Mouse (Mus musculus): ENCODE results near the gene Cfap206. TPM values are rescaled to one million over a fixed set of nuclear protein-coding genes. Genes with fewer than 3 reads are reported as not detected.

Cfap206 gene
- 2.7 and 4.0 TPM in 2 replicates for polyA plus RNA-seq (2012; rRNA removed)

DNA sequence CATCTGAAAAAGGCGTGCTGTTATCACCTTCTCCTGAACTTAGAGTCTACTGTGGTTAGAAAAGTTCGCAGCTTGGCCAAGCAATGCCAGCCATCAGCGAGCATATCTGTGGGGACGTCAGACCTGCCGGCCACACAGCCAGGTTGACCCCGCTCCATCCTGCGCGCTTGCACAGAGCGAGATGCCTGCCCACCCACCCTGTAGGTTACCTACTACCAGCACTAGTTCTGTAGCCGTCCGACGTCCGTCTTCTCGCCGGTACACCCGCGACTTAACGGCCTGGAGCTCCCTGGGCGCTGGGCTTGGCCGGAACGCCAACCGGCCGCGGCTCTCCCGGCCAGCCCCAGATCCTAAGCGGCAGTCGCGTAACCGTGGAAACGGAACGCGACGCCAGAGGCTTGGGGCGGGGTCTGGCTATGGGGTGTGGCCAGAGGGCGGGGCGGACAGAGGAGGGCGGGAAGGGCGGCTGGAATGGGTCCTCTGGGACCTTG is at the start of gene Cfap206:
Cfap206 (minus strand) TSS at position 356 of the 491 bp plus-strand sequence.

DNA sequence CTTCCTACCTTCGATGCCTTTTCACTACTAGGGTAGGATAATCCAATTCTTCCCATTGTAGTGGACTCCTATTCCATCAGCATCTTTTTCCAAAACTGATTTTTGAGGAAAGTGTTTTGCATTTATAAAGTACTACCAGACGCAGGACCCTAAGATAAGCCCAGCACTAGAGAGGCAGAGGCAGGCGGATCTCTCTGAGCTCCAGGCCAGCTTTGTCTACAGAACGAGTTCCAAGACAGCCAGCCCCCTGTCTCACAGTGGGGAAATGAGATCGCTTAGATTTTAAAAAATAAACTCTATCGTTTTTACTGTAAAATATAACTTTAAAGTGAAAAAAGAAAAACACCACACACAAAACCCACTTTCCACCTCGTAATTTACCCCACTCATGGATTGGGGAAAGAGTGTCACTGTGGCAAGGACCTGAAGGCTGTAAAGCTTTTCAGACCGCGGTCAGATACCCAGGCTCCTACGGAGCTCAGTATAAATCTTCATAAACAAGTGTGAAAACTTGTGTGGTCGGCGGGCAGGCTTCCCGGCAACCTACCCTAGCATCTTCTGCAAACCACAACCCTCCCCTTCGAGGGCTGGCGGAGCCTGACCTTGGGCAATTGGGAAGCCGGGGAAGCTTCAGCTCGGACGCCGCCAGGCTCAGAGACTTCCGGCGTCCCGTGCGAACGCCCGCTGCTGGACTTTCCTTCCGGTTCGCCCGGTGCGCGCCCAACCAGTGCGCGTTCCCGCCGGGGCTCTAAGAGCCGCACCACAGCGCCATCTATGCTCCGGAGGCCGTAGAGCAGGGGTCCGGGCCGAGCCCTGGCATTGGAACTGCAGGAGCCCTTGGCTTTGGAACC is 47.9 kb upstream of the Cfap206 start, which contains the start of gene Smim8:
Smim8 (minus strand) TSS at position 747 of the 851 bp plus-strand sequence.

GRCm38 (mm10) chr4:34756163-34756562 is 26.2 kb upstream of the Cfap206 start, which contains the start of gene Gm136:
TSS of gene Gm136 (minus strand) at chr4:34756263.

DNA sequence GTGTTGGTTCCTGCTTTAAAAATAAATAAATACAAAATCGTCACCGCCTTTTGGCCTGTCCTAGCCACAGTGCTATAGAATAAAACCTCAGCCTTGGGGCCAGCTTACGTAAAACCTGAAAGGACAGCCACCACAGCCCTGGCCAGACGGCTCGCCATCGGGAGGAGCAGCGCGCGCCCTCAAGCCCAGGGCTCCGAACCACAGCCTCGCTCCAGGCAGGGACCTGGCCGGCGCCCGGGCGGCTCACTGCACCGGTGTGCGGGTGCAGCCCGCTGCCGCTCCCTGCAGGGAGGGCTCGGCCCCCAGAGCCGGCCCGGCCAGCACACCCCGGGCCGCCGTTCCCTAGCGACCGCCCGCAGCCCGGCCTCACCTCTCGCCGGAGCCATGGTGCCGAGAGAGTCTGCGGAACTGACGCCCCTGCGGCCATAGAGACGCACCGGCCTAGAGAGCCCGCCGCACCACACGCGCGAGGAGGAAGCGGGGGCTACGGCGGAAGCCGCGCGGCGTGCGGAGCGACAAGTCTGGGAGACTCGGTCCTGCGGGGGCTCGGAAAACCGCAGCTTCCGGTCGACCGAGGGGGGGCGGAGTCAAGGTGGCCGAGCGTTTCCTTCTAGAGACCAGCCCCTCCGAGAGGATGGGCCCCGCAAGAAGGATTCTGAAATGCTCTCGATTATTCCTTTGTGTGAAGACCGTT is 43.0 kb downstream of the Cfap206 start, which contains the start of gene Slc35a1:
Slc35a1 (minus strand) TSS at position 565 of the 694 bp plus-strand sequence.

Other genes starting within 250 kb of the Cfap206 start
- 123 and 131 TPM in 2 replicates for gene Akirin2, start 179.3 kb downstream of the Cfap206 start, polyA plus RNA-seq (2012; rRNA removed)
- gene Orc3, start 115.3 kb downstream of the Cfap206 start, polyA plus RNA-seq (2012; rRNA removed), result 52.9 and 53.7 TPM in 2 replicates
- 37.2 and 40.8 TPM in 2 replicates for gene Rars2, start 115.2 kb downstream of the Cfap206 start, polyA plus RNA-seq (2012; rRNA removed)
- gene Slc35a1, start 42.8 kb downstream of the Cfap206 start, polyA plus RNA-seq (2012; rRNA removed), result 26.0 and 26.9 TPM in 2 replicates
- 0.07 and 0.13 TPM in 2 replicates for gene Gm136, start 26.1 kb upstream of the Cfap206 start, polyA plus RNA-seq (2012; rRNA removed)
- gene Smim8, start 48.2 kb upstream of the Cfap206 start, polyA plus RNA-seq (2012; rRNA removed), result 22.7 and 25.7 TPM in 2 replicates
- 14.0 and 15.5 TPM in 2 replicates for gene Zfp292, start 152.8 kb upstream of the Cfap206 start, polyA plus RNA-seq (2012; rRNA removed)
- 0.99 TPM in 1 of 2 replicates, not detected in the other for gene Cga, start 163.6 kb upstream of the Cfap206 start, polyA plus RNA-seq (2012; rRNA removed)

Measured in central nervous system, embryonic 18 days (tissue).